Mouse (Mus musculus): ENCODE results near the gene Cox7b.
A peak's percentile ranks its signal among the peaks of the same experiment; 100 is the strongest.
"Not testable (repeated sequence)": the region's sequence is repeated elsewhere in the genome, so short reads cannot be mapped to it uniquely, and the experiment has no call there.

Gene Cox7b

DNA sequence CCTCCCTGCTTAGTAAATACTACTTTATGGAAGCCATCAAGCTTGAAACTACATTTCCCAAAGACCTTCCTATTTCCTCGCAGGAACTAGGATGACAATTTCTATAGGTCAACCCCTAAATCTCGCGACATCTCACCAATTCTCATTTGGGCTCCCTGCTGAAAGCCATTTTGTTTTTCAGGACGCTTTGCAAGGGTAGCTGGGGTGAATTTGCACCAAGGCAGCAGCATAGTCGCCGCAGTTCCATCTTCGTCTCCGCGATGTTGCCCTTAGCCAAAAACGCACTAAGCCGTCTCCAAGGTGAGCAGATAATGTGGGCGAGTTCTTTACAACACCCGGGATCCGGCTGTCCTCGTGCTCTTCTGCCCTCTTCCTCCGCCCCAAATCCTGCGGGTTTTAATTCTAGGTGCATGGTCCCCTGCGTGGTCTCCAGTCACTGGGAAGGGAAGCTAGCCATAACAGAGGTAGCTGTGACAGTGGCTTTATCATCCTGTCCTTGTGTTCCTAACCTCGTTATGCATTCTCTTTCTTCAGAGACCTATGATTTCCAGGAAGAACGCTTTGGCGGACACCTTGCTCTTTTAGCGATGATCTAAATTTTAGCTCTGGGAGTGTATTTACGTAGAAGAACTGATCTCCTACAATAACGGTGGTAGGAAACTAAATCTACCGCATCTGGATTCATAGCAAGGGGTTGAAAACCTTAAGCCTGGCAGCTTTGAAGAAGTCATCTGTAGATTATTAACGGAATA is at the start of gene Cox7b:
Gene Cox7b, plus strand, starts transcription at position 130 of the 752 bp plus-strand sequence.
- peak in 1 of 2 experiments; percentile 57 for DNase-seq

DNA sequence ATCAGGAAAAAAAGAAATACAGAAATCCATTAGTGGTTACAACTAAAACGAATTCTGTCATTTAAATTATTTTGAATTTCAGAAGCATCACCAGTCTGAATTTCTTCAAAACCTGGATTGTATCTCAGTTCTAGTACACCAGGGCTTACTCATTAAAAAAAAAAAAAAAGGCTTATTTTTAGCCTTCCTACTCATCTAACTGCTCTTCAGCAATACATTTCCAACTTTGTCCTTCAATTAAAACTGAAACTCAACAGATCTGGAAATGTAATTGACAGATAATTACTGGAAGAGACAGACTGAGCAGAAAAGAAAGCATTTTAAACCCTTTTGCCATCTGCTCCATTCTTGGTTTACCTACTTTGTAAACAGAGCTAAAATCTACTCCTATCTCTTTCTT is 13.9 kb upstream of the Cox7b start:
- no peak for DNase-seq

DNA sequence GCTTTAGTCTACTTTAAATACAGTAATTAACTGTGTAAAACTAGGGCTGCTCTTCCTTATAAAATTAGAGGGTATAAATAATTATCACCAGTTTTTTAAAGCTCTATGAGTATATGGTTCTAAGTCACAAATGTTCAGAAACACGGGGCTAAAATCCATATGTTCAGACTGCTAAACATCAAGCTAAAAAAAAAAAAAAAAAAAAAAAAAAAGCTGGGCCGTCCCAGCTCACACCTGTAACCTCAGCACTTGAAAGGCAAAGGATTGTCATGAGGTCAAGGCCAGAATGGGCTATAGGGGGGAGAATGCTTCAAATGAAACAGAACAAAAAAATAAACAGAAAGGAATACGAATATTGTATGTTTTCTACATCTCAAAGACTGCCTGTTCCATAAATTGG is 4.7 kb upstream of the Cox7b start:
- DNase-seq = no peak

DNA sequence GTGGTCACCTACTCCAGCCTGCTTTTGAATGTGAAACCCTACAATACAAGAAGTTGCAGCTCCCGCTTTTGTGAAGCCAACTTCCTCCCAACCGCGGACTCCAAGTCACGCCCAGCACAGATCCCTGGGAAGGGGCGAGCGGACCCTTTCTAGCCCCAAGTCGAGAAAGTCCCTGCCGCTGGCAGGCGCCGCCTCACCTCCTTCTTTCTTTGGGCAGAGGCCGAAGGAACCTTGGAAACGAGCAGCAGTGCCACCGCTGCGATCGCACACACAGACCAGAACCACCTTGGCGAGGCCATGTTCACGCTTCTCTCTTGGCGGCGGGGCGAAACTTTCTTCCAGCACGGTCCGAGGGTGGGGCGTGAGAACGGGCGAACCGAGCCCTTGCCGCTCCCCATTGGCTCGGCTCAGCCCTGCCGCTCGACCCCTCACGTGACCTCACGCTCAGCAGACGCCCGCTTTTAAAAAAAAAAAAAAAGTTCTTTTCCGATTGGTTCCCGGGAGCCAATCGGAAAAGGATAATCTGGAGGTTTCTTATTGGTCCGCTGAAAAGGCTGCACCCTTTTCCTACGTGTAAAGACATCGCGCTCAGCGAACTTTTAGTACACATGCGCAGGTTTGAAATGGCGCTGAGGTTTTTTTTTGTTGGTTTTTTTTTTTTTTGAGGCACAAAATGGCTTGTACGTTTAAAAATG is 3.9 kb upstream of the Cox7b start, which contains the start of gene Magt1:
Gene Magt1, minus strand, starts transcription at position 442 of the 695 bp plus-strand sequence.
- DNase-seq = peak; percentile 75 to 77

DNA sequence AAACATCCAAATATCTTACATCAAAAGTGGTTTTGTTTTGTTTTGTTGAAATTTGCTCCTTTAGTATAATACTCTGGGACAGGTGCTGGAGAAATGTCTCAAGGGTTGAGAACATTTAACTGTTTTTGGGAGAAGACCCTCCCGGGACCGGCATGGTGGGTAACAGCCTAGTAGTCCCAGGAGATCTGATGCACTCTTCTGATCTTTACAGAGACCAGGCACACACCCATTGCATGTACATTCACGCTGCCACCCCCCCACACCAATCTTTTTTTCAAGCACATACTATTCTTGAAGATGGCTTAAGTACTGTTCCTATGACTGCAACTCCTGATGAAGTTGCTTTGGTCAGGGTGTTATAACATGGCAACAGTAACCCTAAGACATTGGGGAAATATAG is 2.9 kb upstream of the Cox7b start:
- no peak for DNase-seq

DNA sequence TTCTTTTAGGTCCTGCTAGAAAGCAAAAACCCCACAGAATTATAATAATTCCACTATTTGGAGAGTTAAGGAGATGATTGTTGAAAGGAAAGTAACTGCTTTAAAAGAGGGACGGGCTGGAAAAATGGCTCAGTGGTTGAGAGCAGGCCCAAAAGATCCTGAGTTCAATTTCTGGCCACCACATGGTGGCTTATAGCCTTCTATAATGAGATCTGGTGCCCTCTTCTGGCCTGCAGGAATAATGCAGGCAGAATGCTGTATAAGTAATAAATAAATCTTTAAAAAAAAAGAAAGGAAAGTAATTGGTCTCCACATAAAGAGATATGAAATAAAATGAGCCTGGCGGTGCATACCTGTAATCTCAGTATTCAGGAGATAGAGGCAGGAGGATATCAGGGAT is 2.3 kb upstream of the Cox7b start:
- DNase-seq = no peak

DNA sequence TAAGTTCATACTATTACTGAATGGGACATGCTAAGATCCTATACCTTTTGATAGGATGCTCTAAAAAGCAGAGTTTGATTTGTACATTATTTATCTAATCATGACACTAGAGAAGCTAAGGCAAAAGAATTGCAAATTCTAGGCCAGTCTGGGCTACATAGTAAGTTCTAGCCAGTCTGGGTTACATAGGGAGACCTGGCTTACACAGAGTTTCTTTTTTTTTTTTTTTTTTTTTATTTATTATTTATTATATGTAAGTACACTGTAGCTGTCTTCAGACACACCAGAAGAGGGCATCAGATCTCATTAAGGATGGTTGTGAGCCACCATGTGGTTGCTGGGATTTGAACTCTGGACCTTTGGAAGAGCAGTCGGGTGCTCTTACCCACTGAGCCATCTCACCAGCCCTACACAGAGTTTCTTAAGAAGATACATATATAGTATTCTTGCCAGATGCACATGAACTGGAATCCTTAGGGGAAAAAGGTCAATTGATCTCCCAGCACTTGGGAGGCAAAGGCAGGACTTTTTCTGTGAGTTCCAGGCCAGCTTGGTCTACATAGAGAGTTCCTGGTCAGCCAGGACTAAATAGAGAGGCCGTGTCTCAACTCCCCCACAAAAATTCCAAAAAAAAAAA is 641 bp upstream of the Cox7b start:
- not testable (repeated sequence) for DNase-seq

DNA sequence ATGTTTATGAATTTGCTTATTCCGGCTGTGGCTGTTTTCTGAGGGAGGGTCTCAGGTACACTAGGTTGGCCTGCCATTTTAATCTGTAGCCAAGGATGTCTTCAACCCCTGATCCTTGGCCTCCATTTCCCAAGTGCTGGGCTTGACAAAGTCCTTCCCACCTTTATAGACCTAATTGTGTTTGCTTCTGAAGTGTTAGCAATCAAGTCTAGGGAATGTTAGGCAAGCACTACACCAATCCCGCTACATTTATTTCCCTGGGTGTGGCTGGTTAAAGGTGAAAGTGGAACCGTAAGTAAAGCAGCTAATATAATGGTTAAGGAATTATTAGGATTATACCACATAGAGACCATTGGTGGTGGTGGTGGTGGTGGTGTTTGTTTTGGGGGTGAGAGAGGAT is 1.6 kb downstream of the Cox7b start:
- DNase-seq = no peak

DNA sequence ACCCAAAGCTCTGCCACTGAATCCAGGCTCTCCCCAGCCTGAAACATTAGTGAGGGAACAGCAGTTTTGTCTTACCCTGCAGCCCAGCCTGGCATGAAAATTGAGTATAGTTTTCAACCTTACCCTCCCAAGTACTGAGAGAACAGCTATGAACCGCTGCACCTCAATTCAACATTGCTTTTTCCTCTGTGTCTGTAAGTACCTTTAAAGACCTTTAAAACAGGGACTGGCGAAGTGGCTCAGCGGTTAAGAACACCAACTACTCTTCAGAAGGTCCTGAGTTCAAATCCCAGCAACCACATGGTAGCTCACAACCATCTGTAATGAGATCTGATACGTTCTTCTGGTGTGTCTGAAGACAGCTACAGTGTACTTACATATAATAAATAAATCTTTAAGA is 2.0 kb downstream of the Cox7b start:
- DNase-seq = no peak

DNA sequence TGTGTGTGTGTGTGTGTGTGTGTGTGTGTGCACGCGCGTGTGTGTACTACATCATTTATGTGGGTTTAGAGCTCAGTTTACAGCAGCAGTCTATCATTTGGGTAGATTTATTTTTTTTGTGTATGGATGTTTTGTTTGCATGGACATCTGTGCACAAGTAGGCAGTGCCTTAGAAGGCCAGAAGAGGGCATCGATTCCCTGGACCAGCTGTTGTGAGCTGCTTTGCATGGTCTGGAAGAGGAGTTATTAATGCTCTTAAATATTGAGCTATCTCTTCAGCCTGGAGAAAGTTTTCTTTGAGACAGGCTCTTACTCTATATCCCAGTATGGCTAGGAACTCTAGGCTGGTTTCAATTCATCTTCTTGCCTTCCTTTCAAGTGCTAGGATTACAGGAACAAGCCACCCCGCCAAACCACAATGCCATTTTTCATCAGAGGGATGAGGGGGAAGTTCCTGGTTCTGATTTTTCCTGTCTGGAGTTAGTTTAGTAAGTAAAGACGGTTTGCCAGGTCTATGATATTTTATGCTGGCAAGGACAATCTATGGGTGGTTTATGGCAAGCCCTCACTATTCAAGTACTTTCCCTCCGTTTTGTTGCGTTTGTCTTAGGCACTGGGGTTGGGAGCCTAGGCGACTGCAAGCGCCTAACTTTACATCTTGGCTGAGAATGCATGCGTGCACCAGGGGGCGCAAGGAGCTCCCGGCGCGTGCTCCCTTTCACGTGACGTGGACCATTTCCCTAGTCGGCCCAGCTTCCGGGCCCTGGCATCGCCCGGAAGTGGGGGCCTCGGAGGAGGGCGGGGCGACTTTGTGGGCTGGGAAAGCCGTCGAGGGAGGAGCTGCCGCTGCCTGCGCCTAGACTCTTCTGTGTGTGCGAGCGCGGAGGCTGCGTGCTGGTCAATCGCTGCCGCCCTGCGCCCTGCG is 11.2 kb downstream of the Cox7b start, which contains the start of gene Atp7a:
Gene Atp7a, plus strand, starts transcription at position 859 of the 925 bp plus-strand sequence.
- peak; percentile 83 to 84 for DNase-seq

DNA sequence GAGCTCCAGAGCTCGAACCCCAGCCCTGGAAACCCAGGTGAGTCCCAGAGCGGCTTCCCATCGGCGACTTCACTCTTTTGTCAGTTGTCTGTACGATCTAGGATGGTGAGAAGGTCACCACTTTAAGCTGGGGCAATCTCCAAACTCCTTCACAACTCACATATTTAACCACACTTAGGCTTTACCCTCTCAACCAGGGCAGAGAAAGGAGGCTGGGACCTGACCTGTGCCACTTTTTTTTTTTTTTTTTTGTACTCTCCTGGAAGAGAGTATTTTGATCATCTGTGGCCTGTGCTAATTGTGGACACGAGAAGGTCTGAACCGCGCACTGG is 11.8 kb downstream of the Cox7b start:
- DNase-seq = no peak

DNA sequence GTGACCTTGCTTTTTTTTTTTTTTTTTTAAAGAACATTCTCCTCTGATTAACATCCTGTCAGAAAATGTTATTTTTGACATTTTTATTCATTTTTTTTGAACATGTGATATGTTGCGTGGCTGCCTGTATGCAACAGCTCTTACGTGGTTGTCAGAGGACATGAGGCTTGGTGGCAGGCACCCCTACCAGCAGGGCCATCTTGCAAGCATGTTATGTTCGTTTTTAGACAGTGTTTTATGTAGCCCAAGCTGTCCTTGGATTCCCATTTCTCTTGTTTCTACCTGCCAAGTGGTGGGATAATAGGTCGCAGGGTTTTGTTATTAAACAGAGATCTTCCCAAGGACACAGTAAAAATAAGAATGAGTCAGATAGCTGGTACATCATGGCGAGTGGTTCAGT is 14.7 kb downstream of the Cox7b start:
- DNase-seq = no peak

DNA sequence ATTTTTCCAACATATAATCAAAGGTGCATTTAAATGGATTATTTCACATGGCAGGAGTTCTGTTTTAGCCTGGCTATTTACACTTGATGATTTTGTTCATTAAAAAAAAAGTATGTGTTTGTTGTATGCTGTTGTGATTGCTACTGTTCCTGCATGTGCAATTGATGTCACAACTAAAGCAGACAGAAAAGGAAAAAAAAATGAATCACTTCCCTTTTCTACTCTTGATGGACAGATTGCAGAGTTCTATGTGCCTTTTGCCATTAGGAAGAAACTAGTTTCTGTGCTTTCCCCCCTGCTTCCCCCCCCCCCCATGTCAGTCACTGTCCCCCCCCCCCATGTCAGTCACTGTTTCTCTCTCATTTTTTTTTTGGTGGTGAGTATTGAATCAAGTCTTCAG is 15.6 kb downstream of the Cox7b start:
- no peak for DNase-seq

DNA sequence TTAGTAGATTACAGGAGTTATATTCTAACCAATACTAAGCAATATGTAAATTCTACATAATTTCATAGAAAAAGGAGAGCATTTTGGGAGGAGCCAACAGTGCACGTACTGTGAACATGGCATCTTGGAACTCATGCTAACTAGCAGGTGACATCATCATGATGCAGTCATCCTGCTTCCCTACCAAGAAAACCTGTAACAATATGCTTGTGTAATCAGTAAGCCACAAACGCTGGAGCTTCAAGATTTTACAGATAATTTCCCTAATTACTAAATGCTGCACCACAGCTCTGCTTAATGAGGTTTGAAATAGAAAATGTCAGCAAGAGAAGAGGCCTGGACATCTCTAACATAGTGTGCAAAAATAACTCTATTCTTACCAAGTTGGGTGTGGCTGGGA is 20.2 kb downstream of the Cox7b start:
- no peak for DNase-seq

DNA sequence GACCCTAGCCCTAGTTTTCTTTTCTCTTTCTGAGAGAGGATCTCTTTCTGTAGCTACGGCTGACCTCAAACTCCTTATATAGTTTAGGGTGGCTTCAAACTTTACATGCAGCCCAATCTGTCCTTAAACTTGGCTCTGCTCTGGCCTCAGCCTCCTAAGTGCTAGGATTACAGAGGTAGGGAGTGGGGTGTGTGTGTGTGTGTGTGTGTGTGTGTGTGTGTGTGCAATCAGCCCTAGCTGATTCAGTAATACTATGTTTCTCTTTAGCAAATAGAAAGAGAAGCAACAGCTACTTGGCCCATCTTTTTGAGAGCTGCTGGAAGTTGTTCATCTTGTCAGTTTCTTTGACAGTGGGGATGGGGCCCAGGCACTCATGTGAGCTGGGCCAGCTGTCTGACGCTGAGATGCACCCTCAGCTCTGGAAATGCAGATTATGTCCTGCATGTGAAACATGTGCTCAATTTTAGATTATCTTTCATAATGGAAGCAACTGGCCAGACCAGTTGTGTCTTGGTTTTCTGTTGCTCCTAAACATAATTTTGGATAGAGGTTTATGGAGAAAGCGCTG is 21.8 kb downstream of the Cox7b start:
- DNase-seq = no peak

DNA sequence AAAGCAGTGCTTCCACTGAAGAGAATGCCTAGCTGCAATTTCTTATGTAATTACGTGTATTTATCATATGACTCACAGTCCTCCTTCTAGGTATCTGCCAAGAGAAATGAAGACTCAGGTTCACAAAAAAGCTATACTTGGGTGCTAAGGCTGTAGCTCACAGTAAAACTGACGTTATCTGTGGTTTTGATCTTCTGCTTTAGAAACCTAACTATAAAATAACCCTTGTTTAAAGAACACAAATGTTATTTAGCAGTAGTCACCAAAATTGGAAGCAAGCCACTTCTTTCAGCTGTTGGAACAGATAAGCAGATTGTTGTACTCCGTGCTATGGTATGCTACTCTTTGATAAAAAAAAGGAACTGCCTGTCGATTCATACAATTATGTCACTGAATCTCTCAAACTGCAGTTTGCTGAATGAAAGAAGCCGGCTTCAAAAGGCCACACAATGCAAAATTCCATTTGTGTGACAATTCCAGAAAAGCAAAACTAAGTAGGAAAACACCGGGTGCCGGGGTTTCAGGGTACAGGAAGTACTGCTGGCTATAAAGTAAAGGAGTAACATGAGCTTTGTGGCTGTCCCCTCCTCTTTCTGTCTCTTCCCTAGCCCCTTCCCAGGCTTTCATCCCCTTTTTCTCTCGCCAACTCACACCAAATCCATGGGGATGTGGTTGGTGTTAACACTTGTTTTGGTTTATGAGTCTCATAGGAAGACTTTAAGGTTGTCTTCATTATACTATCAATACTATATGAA is 28.5 kb downstream of the Cox7b start:
- DNase-seq = no peak

DNA sequence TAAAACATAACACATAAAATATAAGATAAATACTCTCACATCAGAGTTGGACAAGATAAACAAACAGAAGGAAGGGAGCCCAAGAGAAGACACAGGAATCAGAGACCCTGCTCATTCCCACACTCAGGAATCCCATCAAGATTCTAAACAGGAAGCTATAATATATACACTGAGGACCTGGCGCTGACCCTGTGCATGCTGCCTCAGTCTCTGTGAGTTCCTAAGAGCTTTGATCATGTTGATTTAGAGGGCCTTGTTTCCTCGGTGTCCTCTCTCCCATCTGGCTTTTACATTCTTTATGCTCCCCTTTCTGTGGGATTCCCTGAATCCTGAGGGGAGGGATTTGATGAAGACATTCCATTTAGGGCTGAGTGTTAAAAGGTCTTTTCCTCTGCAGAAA is 30.0 kb downstream of the Cox7b start:
- DNase-seq = no peak

DNA sequence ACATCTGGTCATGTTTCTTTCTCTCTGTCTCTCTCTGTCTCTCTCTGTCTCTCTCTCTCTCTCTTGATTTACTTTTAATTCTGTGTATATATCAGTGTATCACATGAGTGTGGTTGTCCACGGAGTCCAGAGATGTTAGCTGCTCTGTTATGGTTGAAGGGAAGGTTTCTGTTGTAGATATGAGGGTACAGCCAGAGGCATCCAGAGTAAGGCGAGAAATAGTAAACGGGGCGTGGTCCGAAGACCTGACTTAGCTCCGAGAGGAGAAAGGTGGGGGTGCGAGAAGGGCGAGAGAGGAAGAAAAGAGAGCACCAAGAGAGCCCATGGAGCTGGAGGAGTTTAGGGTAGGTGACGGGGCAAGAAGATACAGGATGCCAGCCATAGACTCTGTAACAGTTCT is 30.4 kb downstream of the Cox7b start:
- no peak for DNase-seq

DNA sequence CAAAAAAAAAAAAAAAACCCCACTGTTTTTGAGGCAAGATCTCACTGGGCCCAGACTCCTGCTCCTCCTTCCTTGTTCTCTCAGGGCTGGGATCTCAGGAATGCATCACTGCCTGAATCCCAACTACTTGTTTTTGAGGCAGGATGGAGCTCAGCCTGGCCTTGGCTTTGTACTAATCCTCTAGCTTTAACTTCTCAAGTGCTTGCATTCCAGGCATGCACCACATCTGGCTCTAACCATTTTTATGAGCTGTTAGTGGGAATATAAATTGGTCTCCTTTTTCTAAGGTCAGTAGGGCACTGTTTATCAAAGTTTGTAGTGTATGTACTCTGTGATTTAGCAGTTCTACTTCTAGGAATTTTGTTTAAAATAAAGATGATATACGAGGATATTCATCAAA is 32.7 kb downstream of the Cox7b start:
- no peak for DNase-seq

All from thymus, adult 18-20 months (tissue).